Mouse (Mus musculus) T-cell, adult 66 days (primary cell): ENCODE results near the gene Togaram1. TPM values are rescaled to one million over a fixed set of nuclear protein-coding genes. Genes with fewer than 3 reads are reported as not detected.

Source experiments
- total RNA-seq, 2 experiments: library from RNA; stranded (reverse); gene quantifications; 3 replicates in 1 of 2; 4 replicates in 1 of 2; pipeline ENCODE4 v1.2.4; 2023

Togaram1 gene
- 10 to 100 TPM; 58.4 to 75.5 TPM for total RNA-seq

DNA sequence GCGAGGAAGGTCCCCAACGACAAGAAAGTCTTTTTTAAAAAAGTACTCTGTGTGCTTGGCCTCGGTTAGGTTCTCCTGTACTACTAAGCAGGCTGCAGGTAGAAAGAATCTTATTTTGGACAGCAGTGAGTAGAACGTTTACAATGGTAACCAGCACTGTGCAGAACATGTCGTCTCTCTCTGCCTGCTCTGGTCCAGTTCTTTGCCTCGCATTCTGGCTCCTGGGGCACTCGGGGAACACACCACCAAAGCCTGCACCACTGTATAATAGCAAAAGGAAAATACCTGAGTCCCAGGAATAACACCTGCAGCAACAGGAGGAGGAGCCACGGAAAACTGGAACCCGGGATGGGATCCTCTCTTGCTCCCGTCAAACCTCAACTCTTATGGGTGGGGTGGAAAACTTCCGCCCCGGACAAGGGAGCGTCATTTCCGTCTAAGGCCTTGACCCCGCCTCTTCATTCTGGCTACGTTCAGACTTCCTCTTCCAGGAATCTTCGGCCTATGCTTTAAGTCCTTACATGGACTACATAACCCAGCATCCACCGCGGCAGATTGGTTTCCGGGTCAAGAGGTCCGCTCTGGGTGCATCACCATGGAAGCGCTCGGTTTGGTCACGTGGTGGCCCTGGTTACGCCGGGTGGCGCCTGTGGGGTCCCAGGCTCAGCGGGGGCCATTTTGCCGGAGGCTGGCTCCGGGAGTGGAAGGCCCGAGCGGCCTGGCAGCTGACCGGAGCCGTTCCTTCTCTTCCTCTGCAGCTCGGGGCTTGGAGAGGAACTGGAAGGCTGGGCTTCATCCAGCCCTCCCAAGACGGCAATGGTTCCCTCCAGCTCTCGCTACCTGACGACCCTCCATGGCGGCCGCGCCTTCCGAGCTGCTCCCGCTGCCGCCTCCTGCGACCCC lies at the start of gene Togaram1, which contains the start of gene Klhl28:
Togaram1 (plus strand) TSS at position 681 of the 903 bp plus-strand sequence.
Klhl28 (minus strand) TSS at position 411 of the 903 bp plus-strand sequence.

GRCm38 (mm10) chr12:64917578-64918471 lies 47.8 kb upstream of the Togaram1 start, which contains the start of gene Gm527:
Gene Gm527 (plus strand): TSS chr12:64917906.

GRCm38 (mm10) chr12:65036190-65036870 lies 70.7 kb downstream of the Togaram1 start, which contains the start of gene Prpf39:
Gene Prpf39 (plus strand): TSS chr12:65036333.

Other genes with a start within 250 kb of the Togaram1 start
- gene Gm527, start 47.9 kb upstream of the Togaram1 start, total RNA-seq, result 10 to 100 TPM in 1 of 2 experiments, 1 to 10 TPM in 1; 6.9 to 10.2 TPM
- gene Klhl28, start 270 bp upstream of the Togaram1 start, total RNA-seq, result 10 to 100 TPM; 23.8 to 25.8 TPM
- 100 to 1,000 TPM; 134 to 135 TPM for gene Prpf39, start 70.5 kb downstream of the Togaram1 start, total RNA-seq
- 100 to 1,000 TPM in 1 of 2 experiments, 10 to 100 TPM in 1; 97.6 to 103 TPM for gene Fkbp3, start 108.2 kb downstream of the Togaram1 start, total RNA-seq
- 10 to 100 TPM; 16.7 to 20.2 TPM for gene Fancm, start 109.8 kb downstream of the Togaram1 start, total RNA-seq
- 1 to 10 TPM in 1 of 2 experiments, under 1 TPM in 1; 0.59 to 2.7 TPM for gene Mis18bp1, start 206.8 kb downstream of the Togaram1 start, total RNA-seq